Mouse (Mus musculus): ENCODE data around the gene Gpatch4.
A peak's percentile ranks its signal among the peaks of the same experiment; 100 is the strongest.

Gene Gpatch4

DNA sequence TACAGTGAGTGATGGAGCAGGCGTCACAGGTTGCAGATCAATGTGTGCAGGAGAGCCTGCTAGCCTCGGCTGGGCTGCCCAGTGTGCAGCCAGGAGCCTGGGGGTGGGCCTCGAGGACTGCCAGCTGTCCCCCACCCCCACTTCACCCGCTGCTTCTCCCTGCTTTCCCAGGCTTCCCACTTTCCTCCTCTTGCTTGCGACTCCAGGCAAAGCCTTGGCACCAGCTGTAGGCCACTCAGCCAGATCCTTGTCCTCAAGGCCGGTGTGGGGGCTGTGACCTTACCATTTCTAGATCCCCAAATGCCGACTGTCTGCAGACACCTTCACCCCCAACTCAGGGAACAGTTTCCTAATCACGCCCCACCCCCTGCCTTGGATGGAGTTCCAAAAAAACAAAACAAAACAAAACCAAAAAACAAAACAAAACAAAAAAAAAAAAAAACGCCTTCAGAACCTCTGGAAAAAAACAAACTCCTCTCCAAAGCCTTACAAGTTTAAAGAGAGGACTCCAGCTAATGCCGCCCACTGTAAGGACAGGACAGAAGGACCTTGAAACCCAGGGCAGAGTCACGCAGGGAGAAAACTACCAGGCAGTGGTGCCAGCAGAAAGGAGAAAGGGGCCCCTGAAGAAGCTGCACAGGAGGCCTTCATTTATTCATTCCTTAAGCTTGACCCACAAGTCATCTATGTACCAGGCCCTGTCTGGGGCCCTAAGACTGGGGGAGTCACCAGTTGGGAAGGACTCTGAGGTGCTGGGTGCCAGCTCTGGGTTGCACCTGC, 41.9 kb upstream of the Gpatch4 start:
- no peak for TF ChIP-seq CTCF (conservative IDR thresholded peaks at IDR 0.05; ENCODE audit: low read length)
- TF ChIP-seq NANOG (IDR thresholded peaks at IDR 0.05; ENCODE audit: borderline replicate concordance, low read length): no peak
- no peak for TF ChIP-seq POU5F1 (IDR thresholded peaks at IDR 0.05; ENCODE audit: borderline replicate concordance, low read length)
- Histone ChIP-seq H3K36me3 (ENCODE audit: insufficient read depth, low read length) (no peaks in the 10 kb centered on the region), H3K9me3 (ENCODE audit: low read length) (peaks cover 7% of the 10 kb centered on the region; the same call in 1 of the 2 replicates), H3K4me3 (replicated peaks; ENCODE audit: low read length) (peak overlapping the region; percentile 83), H3K27me3 (ENCODE audit: insufficient read depth, low read length) (peaks cover 92% of the 10 kb centered on the region), H3K4me1 (replicated peaks; ENCODE audit: low read depth, low read length) (peaks cover 50% of the 10 kb centered on the region)

DNA sequence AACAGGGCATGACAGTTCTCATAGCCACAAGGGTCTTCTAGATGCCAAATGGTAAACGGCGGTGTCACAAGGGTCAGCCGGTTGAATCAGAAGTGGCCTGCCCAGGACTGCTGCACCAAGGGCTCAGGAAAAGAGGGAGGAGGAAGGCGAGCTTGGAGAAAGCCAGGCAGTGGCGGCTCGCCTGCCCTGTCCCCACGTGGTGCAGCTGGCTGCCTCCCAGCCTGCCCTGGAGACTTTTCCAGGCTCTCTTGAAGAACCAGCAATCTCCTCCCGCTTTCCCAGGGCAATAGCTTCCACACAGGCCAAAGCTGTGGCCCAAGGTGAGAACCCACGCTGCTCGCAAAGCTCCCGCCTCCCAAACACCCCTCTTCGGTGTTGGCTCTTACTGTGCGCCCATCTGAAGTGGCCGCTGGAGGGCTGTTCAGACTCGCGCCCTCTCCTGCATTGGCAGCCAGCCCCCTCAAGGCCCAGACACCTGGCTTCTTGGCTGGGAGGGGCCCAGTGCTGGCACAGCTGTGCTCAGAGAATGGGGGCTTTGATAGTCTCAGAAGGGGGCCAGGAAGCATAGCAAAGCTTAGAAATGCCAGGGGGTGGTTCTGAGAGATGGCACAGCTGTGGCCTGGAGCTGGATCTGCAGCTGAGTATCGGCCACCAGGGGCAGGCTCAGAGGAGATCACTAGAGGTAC, 40.5 kb upstream of the Gpatch4 start:
- H3K4me3 ChIP-seq (replicated peaks; ENCODE audit: low read length): peak overlapping the region; percentile 59
- peaks cover 41% of the 10 kb centered on the region for H3K4me1 ChIP-seq (replicated peaks; ENCODE audit: low read depth, low read length)
- peaks cover 77% of the 10 kb centered on the region for H3K27me3 ChIP-seq (ENCODE audit: insufficient read depth, low read length)
- TF ChIP-seq NANOG (IDR thresholded peaks at IDR 0.05; ENCODE audit: borderline replicate concordance, low read length) (no peak), CTCF (conservative IDR thresholded peaks at IDR 0.05; ENCODE audit: low read length) (0 out of 2 replicates have a peak, but pooled peaks have one; percentile 9)
- no peaks in the 10 kb centered on the region for H3K9me3 ChIP-seq (ENCODE audit: low read length)
- no peaks in the 10 kb centered on the region for H3K36me3 ChIP-seq (ENCODE audit: insufficient read depth, low read length)

DNA sequence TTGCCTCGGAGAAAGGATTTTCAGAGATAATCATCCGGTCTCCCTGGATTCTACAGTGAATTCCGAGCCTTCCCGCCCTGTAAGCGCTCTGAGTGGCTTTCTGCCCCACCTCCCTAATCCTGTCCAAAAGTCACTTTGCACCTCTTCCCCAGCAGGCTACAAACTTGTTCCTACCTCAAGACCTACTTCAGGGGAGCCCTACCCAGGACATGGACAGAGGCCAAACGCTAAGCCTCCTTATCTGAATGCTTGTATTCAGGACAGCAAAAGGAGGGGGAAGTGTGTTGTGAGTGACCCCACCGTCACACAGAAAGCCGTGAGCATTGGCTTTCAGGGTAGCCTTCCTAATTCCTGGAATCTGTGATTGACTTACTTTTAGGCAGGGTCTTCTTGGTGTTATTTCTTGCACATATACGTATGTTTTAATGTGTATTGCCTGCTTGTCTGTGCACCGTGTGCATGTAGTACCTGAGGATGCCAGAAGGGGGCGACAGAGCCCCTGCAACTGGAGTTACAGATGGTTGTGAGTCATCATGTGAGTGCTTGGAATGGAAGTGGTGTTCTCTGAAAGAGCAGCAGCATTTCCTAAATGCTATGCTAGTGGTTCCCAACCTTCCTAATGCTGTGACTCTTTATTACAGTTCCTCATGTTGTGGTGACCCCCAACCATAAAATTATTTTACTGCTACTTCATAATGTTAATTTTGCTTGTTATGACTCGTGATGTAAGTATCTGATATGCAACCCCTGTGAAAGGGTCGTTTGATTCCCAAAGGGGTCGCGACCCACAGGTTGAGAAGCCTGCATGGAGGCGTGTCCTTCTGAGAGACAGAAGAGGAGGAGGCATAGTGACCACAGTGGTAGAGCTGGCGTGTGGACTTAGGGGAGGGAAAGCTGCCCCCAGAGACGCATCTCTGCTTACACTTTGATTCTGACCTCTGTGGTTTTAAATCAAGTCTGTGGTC, 36.8 kb upstream of the Gpatch4 start:
- no peaks in the 10 kb centered on the region for H3K9me3 ChIP-seq (ENCODE audit: low read length)
- H3K4me1 ChIP-seq (replicated peaks; ENCODE audit: low read depth, low read length): peaks cover 21% of the 10 kb centered on the region
- H3K27me3 ChIP-seq (ENCODE audit: insufficient read depth, low read length): peaks cover 48% of the 10 kb centered on the region
- TF ChIP-seq NANOG (IDR thresholded peaks at IDR 0.05; ENCODE audit: borderline replicate concordance, low read length): no peak
- TF ChIP-seq CTCF (conservative IDR thresholded peaks at IDR 0.05; ENCODE audit: low read length): peak; percentile 99
- no peak overlapping the region for H3K4me3 ChIP-seq (replicated peaks; ENCODE audit: low read length)
- no peaks in the 10 kb centered on the region for H3K36me3 ChIP-seq (ENCODE audit: insufficient read depth, low read length)

DNA sequence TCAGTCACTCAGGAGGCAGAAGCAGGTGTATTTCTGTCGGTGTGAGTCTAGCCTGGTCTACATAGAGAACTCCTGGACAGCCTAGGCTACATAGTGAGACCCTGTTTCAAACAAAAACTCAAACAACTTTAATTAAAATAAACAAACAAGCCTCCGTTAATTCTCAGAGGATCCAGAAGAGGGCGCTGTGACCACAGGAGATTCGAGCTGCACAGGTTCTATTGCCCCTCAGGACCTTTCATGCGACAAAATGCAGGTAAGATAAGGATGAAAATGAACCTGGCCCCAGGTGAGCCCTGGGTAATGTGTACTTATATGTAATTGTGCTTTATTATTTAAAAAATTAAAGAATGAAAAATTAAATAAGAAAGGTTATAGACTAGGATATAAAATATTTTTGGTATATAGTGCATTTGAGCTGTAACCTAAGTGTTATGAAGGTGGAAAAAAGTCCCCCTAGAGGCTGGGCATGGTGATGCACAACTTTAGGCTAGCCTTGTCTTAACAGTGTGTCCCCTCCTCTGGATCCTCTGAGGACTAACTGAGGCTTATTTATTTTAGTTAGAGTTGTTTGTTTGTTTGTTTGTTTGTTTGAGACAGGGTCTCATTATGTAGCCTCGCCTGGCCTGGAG, 32.2 kb upstream of the Gpatch4 start:
- H3K36me3 ChIP-seq (ENCODE audit: insufficient read depth, low read length): no peaks in the 10 kb centered on the region
- H3K4me1 ChIP-seq (replicated peaks; ENCODE audit: low read depth, low read length): peaks cover 6% of the 10 kb centered on the region
- H3K4me3 ChIP-seq (replicated peaks; ENCODE audit: low read length): no peak overlapping the region
- TF ChIP-seq NANOG (IDR thresholded peaks at IDR 0.05; ENCODE audit: borderline replicate concordance, low read length): no peak
- TF ChIP-seq CTCF (conservative IDR thresholded peaks at IDR 0.05; ENCODE audit: low read length): peak; percentile 83
- TF ChIP-seq POU5F1 (IDR thresholded peaks at IDR 0.05; ENCODE audit: borderline replicate concordance, low read length): no peak
- H3K27me3 ChIP-seq (ENCODE audit: insufficient read depth, low read length): peaks cover 12% of the 10 kb centered on the region
- no peaks in the 10 kb centered on the region for H3K9me3 ChIP-seq (ENCODE audit: low read length)

DNA sequence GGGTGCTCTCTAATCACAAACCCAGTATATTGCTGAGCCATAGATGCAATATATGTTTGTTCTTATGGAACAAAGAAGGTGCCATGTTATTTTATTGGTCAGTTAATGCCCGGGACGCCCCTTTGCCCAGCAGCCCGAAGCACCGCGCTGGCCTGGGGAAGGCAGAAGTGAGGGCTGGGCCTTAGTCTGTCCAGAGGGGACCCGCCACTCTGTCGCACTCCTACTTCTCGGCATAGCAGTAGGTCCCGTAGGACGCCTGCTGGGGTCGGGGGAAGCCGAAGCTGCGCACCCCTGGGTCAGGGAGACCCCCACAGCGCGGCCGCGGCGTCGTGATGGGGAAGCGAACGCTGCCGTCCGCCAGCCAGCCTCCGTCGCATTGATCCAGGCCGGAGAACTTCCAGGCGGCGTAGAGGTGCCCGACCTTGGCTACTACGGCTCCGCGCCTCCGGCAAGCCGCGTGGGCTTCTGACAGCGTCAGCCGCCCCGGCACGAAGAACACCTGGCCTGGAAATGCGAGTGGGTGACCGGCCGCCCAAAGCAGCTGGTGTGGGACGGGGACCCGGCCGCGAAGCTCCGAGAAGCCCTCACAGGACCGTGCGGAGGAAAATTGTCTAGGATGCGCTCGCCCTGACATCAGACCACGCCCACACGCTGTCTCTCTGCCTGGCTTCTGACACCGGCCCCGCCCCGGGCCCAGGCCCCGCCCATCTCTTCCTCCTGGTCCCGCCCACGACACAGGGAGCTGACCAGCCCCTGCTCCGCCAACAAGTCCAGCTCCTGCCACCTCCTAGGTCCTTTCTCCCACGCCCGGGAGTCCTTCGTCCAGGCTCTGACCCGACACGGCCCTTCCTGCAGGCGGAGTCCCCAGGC, 20.4 kb upstream of the Gpatch4 start:
- Histone ChIP-seq H3K36me3 (ENCODE audit: insufficient read depth, low read length) (no peaks in the 10 kb centered on the region), H3K4me3 (replicated peaks; ENCODE audit: low read length) (peak overlapping the region; percentile 83), H3K9me3 (ENCODE audit: low read length) (no peaks in the 10 kb centered on the region), H3K27me3 (ENCODE audit: insufficient read depth, low read length) (peaks cover 77% of the 10 kb centered on the region), H3K4me1 (replicated peaks; ENCODE audit: low read depth, low read length) (peaks cover 18% of the 10 kb centered on the region)
- TF ChIP-seq CTCF (conservative IDR thresholded peaks at IDR 0.05; ENCODE audit: low read length): no peak
- TF ChIP-seq NANOG (IDR thresholded peaks at IDR 0.05; ENCODE audit: borderline replicate concordance, low read length): no peak
- no peak for TF ChIP-seq POU5F1 (IDR thresholded peaks at IDR 0.05; ENCODE audit: borderline replicate concordance, low read length)

DNA sequence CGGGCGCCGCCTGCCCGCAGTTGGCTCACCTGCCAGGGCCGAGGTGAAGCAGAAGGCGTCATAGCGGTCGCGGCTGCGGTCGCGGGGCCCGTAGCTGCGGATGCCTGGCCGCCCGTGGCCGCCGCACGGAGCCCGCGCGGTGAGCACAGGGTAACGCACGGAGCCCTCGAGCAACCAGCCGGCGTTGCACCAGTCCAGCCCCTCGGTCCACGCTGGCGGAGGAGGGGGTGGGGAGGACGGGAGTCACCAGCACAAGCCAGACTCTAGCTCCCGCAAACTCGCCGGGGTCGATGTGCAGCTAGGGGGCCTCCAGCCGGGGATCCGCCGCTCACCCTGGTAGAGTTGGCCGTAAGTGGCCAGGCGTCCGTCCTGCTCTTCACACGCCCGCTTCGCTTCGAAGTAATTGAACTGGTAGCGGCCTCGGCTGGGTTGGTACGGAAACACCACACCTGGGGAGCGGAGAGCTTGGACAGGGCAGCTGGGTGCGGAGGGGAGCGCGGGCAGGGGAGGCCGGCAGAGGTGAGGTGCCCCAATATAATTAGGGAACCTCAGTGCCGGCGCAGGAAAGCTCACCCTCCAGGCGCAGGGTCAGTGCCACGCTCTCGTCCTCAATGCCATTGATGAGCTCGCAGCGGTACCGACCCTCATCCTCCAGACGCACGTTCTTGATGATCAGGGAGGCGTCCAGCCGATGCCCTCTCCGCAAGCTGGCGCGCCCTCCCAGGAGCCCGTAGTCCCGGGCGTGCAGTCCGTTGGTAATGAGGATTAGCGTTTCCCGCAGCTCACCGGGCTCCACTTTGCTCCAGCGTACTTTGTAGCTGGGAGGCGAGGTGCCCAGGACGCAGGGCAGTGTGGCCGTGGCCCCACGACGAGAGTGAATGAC, 19.5 kb upstream of the Gpatch4 start:
- H3K36me3 ChIP-seq (ENCODE audit: insufficient read depth, low read length): no peaks in the 10 kb centered on the region
- H3K9me3 ChIP-seq (ENCODE audit: low read length): no peaks in the 10 kb centered on the region; the same call in 1 of the 2 replicates
- peaks cover 73% of the 10 kb centered on the region for H3K27me3 ChIP-seq (ENCODE audit: insufficient read depth, low read length)
- H3K4me1 ChIP-seq (replicated peaks; ENCODE audit: low read depth, low read length): peaks cover 19% of the 10 kb centered on the region
- H3K4me3 ChIP-seq (replicated peaks; ENCODE audit: low read length): peak overlapping the region; percentile 83
- TF ChIP-seq POU5F1 (IDR thresholded peaks at IDR 0.05; ENCODE audit: borderline replicate concordance, low read length) (no peak), CTCF (conservative IDR thresholded peaks at IDR 0.05; ENCODE audit: low read length) (no peak), NANOG (IDR thresholded peaks at IDR 0.05; ENCODE audit: borderline replicate concordance, low read length) (no peak)

Data from E14TG2a.4 (cell line).